Mouse (Mus musculus): ENCODE results near the gene Mcm6.

Gene Mcm6

DNA sequence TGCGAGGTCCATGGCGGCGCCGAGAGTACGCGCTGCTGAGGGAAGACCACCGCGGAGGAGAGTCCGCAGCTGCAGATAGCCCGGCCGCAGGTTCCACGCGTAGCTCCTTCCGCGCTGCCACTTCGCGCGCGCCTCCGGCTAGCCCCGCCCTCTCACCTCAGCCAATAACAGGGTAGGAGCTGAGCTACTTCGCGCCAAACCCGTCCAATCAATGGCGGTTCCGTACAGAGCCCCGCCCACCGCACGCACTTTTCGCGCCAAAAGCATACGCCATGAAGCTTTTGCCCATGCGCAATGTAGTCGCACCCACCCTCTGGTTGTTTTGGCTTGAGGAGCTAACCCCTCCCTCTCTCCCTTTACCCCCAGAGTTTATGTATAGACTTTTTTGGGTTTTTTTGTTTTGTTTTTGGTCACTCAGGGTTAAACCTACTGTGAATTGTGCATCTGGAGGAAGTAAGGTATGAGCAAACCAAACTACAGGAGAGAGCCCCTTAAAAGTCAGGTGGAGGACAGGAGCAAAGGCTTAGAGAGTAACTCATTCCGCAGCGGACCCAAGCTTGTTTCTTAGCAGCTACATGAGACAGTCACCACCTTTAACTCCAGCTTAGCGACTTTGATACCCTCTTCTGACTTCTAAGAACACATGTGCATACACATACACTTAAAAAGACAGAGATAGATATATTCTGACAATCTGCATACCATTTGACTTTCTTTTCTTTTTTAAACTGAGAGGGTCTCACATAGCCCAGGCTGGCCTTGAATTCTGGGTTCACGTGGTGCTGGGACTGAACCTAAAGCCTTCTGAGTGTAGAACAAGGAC is at the start of gene Mcm6:
TSS of gene Mcm6 (minus strand) at position 111 of the 823 bp plus-strand sequence.
- DNase-seq: peak; percentile 95 to 96

DNA sequence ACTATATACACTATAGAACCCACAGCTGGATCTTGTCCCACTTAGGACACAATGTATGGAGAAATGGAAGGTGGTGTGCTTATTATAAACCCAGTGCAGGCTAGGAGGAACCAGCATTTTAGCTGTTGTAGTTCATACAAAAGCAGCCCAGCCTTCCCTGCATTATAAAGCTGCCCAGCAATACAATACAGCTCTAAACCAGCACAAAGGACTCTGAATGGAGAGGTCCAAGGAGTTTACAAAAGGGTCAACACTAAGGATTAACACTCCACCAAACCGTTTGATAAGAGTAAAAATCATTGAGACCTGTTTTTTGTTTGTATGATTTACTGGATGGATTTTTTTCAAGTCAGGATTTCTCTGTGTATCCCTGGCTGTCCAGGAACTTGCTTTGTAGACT is 47.4 kb upstream of the Mcm6 start:
- no peak for DNase-seq

DNA sequence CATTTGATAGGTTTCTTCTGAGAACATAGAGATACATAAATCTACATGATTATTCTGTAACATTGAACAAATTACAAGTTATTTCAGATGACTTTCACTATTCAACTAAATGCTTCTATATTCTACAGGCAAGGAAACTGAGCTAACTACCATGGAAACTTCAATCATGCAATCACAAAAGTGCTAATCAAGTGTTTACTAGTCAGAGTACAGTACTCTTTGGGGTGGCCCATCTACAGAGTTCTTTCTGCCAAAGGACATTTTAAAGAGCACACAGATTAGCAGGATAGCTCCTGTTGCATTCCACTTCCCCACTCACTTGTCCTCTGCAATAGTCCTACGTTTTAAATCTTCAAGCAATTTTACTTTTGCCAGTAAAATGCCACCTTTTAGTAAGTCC is 46.2 kb upstream of the Mcm6 start:
- DNase-seq: no peak

DNA sequence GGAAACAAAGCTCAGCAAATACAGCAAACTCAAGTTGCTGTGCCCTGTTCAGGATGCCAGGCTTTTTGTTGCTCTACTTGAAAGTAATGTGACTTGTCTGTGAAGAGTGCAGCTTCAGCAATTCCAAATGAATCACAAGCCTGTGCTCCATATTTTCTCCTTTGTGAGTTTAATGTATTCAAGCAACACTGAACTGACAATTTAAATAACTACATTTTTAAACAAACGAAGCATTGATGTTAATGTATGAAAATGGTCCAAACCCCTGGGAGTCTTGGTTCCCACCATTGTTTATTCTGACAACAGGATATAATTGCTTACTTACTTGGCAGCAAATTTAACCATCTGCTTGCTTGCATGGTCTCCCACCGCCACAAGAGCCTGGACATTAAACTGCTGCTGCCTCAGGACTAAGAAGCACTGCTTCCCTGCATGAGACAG is 45.6 kb upstream of the Mcm6 start:
- peak; percentile 12 to 29 for DNase-seq

DNA sequence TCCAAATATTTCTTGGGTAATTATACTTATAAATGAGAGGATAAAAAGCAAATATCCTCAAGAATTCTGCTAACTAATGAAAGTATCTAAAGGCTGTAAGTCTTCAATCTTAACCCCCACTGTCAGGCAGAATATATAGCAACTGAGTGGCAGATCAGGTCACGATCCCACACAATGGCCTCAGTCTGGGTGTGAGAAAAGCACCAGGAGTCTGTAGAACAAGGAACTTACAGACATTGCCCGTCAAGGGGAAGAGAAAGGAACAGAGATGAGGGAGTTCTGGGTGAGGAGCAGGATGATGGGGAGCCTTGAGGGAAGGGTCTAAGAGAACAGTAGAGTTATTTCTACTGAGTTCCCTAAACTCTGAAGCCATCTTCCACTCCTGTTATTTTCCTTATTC is 41.5 kb upstream of the Mcm6 start:
- DNase-seq: no peak

DNA sequence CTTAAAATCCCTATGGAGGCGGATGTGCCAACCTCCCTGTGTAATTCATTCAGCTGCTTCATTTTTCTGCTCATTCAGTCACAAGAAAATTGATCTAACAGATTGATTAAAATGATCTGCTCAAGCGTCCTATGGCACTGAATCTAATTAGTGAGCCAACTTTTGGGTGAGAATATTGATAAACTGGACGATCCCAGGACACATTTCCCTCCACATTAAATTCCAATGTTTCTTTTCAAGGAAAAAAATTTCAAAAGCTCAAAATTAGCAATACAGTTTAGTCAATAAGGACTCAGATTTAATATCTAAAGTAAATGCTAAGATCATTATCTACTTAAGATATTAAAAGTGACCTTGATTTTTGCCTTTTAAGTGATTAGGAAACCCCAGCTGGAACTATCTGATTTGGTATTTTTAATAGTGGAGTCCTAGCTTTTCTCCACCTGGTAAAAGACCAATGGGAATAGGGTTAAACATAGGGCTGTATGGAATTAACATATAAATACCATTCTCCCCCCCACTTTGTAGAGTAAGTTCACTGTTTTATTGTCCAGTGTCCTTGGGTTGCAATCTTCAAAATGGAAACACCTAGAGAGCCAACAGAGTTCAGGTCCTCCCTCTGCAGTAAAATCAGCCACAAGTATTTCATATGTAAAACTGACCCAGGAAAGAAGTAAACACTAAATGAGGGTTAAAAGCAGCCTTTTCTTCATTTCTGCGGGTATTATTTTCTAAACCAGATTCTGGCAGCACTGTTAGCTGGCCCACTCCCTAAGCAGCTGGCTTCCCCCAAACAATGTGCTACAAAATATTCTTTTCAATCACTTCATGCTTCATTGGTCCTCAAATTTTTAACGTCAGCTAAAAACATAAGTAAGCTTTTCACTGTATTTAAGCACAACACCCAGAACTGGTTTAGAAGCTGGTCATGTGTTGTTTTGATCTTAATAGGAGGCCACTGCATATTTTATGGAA is 40.8 kb upstream of the Mcm6 start:
- DNase-seq: no peak

DNA sequence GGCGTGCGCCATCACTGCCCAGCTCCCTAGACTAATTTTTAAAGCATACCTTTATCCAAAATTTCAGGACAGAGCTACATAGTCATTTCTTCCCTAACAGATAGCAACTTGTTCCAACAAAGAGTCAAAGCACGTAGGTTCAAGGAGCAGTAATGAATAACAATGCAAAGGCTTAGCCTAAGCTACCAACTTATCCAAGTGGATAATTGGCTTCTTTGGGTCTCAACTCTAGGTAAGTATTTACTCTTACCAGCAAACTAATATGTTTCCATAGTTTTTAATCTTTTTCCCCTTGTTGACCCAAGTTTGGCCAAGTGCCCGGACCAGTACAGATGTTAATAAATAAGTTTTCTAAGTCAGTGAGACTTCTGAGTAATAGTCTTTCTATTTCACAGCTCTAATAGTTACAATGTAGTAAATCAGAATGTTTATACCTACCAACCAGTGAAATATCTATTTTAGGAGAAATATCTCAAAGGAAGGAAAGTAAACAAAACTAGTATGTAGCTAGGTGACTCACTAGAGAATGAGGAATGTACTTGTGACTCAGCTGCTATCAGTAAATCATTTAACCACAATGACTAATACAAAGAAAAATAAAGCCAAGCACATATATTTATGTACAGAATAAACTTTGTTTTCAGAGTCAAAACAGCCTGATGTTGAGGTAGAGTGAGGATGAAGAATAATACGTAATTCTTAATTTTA is 39.4 kb upstream of the Mcm6 start:
- no peak for DNase-seq

DNA sequence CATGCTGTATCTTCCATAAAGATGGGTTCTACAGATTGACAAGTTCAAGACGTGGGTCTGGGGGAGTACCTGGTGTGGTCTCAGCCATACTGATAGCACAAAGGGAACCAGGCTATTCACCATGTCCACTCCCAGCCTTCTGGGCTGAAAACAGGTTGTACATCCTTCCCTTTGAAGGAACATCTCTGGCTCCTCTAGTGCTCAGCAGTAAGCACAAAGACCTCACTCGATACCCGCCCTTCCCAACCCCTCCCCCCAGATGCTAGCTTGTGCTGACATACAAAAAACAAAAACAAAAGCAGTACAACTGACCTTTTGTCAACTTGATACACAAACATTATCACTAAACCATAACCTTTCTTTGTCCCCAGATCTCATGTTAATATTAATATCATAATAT is 35.2 kb upstream of the Mcm6 start:
- no peak for DNase-seq

DNA sequence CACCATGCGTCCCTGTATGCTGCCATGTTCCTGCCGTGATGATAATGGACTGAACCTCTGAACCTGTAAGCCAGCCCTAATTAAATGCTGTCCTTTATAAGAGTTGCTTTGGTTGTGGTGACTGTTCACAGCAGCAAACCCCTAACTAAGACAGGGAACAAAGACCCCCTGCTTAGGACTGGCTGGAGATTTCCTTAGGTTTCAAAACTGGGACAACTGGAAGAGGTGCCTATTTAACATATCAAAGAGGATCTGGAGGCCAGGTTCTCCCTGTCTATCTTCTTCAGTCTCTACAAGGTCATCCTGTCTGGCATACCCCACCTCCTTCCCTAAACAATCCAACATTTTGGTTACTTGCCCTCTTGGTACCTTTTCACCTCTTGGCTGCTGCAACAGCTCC is 32.9 kb upstream of the Mcm6 start:
- DNase-seq: no peak

DNA sequence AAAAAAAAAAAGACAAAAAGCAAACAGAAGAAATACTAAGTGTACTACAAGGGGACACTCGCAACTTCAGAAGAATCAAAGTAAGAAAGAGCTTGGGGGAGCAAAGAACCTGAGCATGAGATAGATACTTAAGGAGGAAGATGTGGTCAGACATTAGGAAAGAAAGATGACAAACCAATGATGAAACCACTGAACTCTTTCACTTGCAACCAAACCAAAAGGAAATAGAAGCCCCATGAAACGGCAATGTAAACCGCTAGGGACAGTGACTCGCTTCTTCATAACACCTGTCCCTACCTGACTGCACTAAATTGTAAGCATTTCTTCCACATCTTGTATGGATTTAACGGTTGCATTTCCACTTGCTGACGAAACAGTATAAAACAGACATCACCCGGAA is 27.0 kb upstream of the Mcm6 start:
- DNase-seq: no peak

DNA sequence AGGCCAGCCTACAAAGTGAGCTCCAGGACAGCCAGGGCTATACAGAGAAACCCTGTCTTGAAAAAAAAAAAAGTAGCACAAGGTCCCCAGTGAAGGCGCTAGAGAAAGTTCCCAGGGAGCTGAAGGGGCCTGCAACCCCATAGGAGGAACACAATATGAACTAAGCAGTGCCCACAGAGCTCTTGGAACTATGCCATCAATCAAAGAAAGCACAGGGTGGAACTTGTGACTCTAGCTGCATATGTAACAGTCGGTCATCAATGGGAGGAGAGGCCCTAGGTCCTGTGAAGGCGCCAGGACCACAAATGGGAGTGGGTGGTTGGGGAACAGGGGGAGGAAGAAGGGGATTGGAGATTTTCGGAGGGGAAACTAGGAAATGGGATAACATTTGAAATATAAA is 17.4 kb upstream of the Mcm6 start:
- DNase-seq: no peak

DNA sequence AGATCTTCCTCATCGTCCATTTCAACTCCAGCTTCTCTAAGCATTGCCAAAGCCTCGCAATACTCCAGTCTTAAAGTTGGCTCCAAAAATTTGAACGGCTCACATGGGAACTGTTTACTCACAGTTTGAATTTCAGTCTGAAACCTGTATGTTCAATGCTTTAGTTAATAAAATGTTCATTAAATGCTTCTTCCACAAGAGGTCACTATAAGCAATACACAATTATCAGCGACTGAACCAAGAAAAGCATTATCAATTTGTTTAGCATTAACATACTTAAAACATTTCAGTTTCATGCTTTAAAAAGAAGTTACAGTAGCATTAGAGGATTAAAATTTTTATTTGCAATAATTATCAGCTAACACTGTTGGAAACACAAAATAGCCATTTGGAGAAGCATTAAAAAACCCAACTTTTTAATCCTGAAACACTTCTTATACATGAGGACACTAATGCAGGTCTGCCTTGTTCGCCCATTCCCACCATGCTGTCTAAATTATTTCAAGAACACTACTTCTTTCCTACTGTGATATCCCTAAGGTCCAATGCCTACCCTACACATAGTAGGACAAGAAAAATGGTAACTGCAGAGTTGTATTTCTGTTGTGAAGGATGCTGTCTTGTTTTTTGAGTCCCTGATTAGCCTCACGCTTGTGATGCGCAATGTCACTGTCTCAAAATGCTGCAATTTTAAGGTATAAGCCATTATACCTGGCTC is 12.8 kb upstream of the Mcm6 start:
- DNase-seq: no peak

DNA sequence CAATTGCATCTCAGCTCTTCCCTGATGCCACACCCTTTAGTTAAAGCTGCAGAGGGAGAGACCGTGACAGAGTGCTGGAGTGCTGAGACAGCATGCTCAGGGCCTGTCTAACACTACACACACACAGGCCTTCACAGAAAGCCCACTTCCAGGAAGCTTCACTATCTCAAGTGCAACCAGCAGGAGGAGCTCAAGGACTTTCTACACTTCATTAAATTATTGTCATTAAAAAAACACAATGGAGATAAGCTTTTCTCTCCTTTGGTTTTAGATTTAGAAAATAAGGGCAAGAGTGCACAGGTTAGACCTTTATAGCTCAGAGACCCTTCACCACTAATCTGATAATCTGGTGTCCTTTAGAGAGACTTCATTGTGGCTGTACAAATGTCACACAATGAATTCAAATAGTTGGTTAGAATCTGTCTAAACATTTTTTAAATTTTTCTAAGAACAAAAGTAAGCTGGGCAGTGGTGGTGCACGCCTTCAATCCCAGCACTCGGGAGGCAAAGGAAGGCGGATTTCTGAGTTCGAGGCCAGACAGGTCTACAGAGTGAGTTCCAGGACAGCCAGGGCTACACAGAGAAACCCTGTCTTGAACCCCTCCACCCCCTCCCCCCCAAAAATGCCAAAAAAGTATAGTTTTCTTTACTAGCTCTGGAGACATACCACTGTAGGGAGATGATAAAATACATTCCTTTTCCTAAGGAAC is 9.4 kb upstream of the Mcm6 start:
- DNase-seq: peak; percentile 23 to 69

DNA sequence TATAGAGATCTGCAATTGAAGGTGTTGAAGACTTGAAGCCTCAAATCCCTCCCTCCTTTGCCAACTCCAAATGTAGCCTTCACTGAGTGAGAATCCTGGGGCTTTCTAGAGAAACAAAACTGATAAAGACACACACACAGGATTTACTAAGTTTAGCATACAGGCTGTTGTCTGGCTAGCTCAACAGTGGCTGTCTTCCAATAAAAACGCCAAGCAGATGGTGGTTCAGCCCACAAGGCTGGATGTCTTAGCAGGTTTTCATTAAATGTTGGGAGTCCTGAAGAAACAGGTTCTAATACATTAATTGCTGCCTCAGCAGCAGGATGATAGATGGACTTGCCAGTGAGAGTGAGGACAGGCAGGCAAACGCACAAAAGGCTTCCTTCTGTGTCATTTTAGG is 1.1 kb upstream of the Mcm6 start:
- no peak for DNase-seq

DNA sequence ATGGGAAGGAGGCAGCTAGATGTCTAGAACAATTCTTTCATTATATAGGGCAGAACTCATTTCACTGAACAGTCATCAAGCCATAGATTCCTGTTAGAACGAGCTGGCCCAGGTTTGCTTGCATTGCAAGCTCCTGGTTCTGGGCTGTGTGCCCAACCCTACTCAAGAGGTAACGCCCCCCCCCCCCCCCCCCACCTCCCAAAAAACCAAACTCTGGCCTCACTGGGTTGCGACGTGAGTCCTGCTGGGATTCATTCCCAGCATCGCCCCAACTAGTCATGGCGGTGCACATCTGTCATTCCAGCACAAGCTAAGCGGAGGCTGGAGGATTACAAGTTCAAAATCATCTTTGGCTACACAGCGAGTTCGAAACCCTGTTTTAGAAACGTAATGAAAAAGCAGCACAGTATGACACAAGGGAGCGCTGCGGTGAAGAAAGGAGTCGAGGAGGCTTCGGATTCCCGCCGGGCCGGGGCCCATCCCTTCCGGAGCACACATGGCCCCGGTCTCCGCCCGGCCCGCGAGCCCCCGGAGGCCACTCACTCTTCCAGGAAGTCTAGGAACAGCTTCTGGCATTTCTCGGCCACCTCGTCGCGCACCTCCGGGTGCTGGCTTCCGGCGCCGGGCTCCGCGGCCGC is 429 bp downstream of the Mcm6 start:
- peak in 1 of 2 experiments; percentile 37 for DNase-seq

DNA sequence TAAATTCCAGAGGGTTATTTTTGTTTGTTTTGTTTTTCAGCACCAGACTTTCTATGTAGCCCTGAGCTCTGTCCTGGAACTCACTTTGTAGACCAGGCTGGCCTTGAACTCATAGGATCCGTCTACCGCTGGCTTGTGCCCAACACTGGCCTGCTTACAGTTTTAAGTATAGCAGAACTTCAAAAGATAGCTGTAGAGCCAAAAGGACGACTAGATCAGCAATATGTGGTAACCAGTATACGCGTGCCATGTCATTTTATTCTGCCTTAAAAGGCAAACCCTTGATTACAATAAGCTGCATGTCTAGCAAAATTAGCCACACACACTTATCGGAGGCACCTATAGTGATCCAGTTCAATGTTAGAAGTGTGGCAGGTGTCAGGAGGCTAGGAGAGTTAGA is 1.2 kb downstream of the Mcm6 start:
- no peak for DNase-seq

DNA sequence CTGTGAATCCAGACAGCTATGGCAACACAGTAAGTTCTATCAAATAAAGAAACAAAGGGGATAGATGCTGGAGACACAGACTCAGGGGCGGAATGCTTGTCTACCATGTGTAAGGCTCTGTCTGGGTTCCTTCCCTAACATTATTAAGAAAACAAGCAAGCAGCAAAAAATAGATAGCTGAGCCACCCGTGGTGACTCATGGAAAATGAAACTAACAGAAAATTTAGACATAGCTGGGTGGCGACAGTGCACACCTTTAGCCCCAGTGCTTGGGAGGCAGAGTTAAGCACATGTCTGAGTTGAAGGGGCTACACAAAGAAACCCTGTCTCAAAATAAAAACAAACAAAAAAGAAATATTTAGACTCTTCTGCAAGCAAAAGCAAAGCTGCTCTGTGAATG is 2.0 kb downstream of the Mcm6 start:
- no peak for DNase-seq

DNA sequence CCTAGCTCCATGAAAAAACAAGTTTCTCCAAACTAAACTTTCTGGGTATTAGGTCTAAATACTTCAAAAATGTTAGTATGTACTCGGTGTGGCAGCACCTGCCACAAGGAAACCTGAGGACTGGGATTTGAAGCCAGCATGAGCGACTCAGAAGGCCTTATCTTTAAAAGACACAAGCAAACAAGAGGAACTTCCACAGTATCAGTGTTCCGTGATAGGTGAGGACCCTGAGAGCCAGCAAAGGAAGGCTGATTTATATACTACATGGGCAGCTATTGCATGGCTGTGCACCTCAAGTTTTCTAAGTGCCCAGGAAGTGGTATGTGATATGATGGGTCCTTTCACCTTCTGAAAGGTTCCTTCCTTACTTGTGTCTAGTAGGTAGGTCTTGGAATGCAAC is 6.4 kb downstream of the Mcm6 start:
- DNase-seq: no peak

DNA sequence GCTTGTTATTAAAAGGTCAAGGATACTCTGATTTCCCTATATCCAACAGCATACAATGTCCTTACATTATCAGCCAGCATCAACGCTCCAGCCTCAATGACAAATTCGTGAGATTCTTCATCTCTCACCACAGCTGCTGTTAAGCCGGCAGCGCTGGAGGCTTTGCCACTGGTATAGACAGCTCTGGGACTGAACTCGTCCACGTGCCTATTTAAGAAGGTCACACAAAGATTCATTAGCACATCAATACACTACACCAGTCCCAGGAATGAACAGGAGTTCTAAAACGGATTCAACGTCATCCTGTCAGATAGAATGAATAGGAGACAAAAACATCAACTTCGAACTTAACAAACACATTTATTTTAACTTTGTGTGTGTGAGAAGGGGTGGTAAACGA is 15.2 kb downstream of the Mcm6 start:
- DNase-seq: no peak

DNA sequence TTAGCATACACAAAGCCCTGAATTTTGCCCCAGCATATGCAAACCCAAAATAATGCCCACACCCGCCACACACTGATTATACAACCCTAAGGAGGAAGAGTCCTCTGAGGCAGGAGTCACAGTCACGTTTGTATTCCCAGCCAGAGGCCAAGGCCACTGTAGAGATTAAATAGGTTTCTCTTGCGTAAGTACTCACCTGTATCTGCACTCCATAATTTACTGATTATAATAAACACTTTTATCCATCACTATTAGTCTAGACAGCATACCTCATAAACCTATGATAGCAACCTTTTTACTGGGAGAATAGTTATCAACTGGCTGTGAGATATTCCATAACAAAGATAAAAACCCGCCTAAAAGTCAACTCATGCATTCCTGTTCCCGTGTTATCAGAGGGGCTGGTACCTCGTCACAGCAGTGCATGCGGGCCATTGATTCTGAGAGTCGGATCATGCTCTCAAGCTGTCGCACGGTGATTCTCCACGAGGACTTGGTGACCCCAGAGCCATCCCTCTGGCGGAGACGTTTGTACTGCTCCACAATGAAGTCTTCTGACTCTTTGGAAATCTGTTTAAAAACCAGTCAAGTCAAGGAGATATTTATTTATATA is 21.6 kb downstream of the Mcm6 start:
- DNase-seq: no peak

DNA sequence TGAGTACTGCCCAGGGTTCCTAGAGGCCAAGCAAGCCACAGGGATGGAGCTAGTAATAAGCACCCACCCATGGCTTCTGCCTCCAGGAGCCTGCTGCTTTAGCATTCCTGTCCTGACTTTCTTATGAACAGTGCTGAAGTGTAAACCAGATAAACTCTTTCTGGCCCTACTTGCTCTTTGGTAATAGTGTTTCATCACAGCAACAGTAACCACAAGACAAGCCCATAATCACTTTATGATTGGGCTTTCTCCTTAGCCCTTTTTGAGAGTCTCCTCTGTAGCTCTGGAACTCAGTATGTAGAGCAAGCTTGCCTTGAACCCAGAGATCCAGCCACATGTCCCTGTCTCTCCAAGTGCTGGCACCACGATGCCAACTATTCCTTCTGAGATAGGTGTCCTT is 29.2 kb downstream of the Mcm6 start:
- no peak for DNase-seq
